Mouse (Mus musculus) CH12.LX (cell line): ENCODE data around the gene Zfp184. TPM values are rescaled to one million over a fixed set of nuclear protein-coding genes. Genes with fewer than 3 reads are reported as not detected.

Experiments
- DNase-seq: peaks from one replicate; pipeline ENCODE4 v3.0.0-alpha.2; 2013; ENCODE audit errors: extremely low read depth
- H3K27ac ChIP-seq: 2 replicates; pipeline ENCODE4 v1.5.1; 2012; ENCODE audit warnings: low read depth, mild to moderate bottlenecking, control low read depth, moderate library complexity; ENCODE audit not compliant: insufficient read depth
- H3K27me3 ChIP-seq: replicated peaks from 2 replicates; pipeline ENCODE3; 2012; ENCODE audit warnings: inconsistent platforms
- H3K36me3 ChIP-seq, 2 experiments: replicated peaks in 1 of 2; 2 replicates each; pipeline versions ENCODE3 to v1.6.1; 2012; ENCODE audit warnings: inconsistent platforms in 1 of 2, low read length in 1 of 2, mild to moderate bottlenecking in 1 of 2, mixed read lengths in 1 of 2, moderate library complexity in 1 of 2; ENCODE audit not compliant: control insufficient read depth in 1 of 2, insufficient read depth in 1 of 2
- H3K4me1 ChIP-seq, 2 experiments: 2 replicates each; pipeline ENCODE4 v1.6.1; 2012; ENCODE audit warnings: inconsistent platforms in 1 of 2, moderate library complexity in 1 of 2; ENCODE audit not compliant: insufficient read depth in 2 of 2, control insufficient read depth in 1 of 2
- H3K4me2 ChIP-seq: 2 replicates; pipeline ENCODE4 v1.6.1; 2012; ENCODE audit warnings: low read depth, mild to moderate bottlenecking, control low read depth; ENCODE audit not compliant: poor library complexity, insufficient read depth, severe bottlenecking
- H3K4me3 ChIP-seq, 3 experiments: fragments of 150-350 bp in 1 of 3; sonication (generic) in 1 of 3; replicated peaks in 1 of 3; 2 replicates each; pipeline versions ENCODE3 to v1.5.1; 2011 to 2012; ENCODE audit warnings: low read depth in 2 of 3, low read length in 2 of 3, mild to moderate bottlenecking in 2 of 3, moderate library complexity in 2 of 3, control low read depth in 1 of 3, improper control_type of control experiment in 1 of 3, inconsistent platforms in 1 of 3, mixed read lengths in 1 of 3; ENCODE audit not compliant: poor library complexity in 1 of 3
- H3K79me2 ChIP-seq: replicated peaks from 2 replicates; pipeline ENCODE4 v1.6.1; 2012; ENCODE audit warnings: mild to moderate bottlenecking, moderate library complexity; ENCODE audit not compliant: control insufficient read depth, poor library complexity, insufficient read depth, severe bottlenecking; ENCODE audit errors: extremely low read depth
- H3K9ac ChIP-seq: 2 replicates; pipeline ENCODE4 v1.6.1; 2012; ENCODE audit warnings: low read depth, mild to moderate bottlenecking, control low read depth, moderate library complexity; ENCODE audit not compliant: insufficient read depth
- H3K9me3 ChIP-seq: replicated peaks from 2 replicates; pipeline ENCODE3; 2012; ENCODE audit warnings: low read length, inconsistent platforms, mixed read lengths
- ELF1 ChIP-seq: IDR thresholded peaks from 2 replicates; pipeline ENCODE4 v1.6.1; 2014; ENCODE audit warnings: low read depth, mild to moderate bottlenecking, inconsistent platforms, low read length, improper control_type of control experiment
- ETS1 ChIP-seq: conservative IDR thresholded peaks from 2 replicates; pipeline ENCODE4 v1.6.1; 2012; ENCODE audit warnings: low read depth, mild to moderate bottlenecking, inconsistent platforms, low read length, improper control_type of control experiment, moderate library complexity
- JUND ChIP-seq: conservative IDR thresholded peaks from 2 replicates; pipeline ENCODE4 v1.6.1; 2011; ENCODE audit warnings: low read depth, low read length, improper control_type of control experiment
- KAT2A ChIP-seq: IDR thresholded peaks from 2 replicates; pipeline ENCODE4 v1.6.1; 2012; ENCODE audit warnings: low read length, improper control_type of control experiment, inconsistent platforms; ENCODE audit not compliant: insufficient replicate concordance
- MAFK ChIP-seq: IDR thresholded peaks from 2 replicates; pipeline ENCODE4 v1.6.1; 2011; ENCODE audit warnings: low read length, improper control_type of control experiment; ENCODE audit not compliant: insufficient replicate concordance
- NELFE ChIP-seq: IDR thresholded peaks from 2 replicates; pipeline ENCODE4 v1.6.1; 2011; ENCODE audit warnings: low read depth, low read length, improper control_type of control experiment
- NRF1 ChIP-seq: IDR thresholded peaks from 2 replicates; pipeline ENCODE4 v1.6.1; 2014; ENCODE audit warnings: low read depth, mild to moderate bottlenecking, inconsistent platforms, low read length, improper control_type of control experiment, moderate library complexity
- POLR2AphosphoS2 ChIP-seq: IDR thresholded peaks from 2 replicates; pipeline ENCODE4 v1.6.1; 2011; ENCODE audit warnings: low read depth, low read length, improper control_type of control experiment
- RCOR1 ChIP-seq: conservative IDR thresholded peaks from 2 replicates; pipeline ENCODE4 v1.6.1; 2012; ENCODE audit warnings: low read depth, mild to moderate bottlenecking, inconsistent platforms, low read length, improper control_type of control experiment
- TBP ChIP-seq: conservative IDR thresholded peaks from 2 replicates; pipeline ENCODE4 v1.6.1; 2011; ENCODE audit warnings: low read depth, low read length, improper control_type of control experiment
- USF1 ChIP-seq: IDR thresholded peaks from 2 replicates; pipeline ENCODE4 v1.6.1; 2014; ENCODE audit warnings: low read depth, mild to moderate bottlenecking, inconsistent platforms, low read length, improper control_type of control experiment
- dilution Hi-C: fragments of 300-500 bp; cut with MboI; formaldehyde crosslinking; loops from 2 replicates; pipeline ENCODE4 v1.14.3; 2020; ENCODE audit warnings: low sequenced_read_pairs; ENCODE audit not compliant: extremely low pct_unique_long_range_greater_than_20kb, extremely low pct_ligation_motif_present
- in situ Hi-C: fragments of 300-500 bp; cut with MboI; formaldehyde crosslinking; loops from 3 replicates; pipeline ENCODE4 v1.14.3; 2019; ENCODE audit warnings: low sequenced_read_pairs, low pct_ligation_motif_present, low pct_unique_long_range_greater_than_20kb, mixed read lengths
- polyA plus RNA-seq: library from polyadenylated mRNA; unstranded; fragments of >175 nt; gene quantifications from 2 replicates; pipeline ENCODE4 v1.2.1, GENCODE M21; 2012; ENCODE audit warnings: low read depth; ENCODE audit not compliant: insufficient read length
- total RNA-seq, 2 experiments: library from RNA; depleted of rRNA; stranded (reverse); fragments of 300-350 nt in 1 of 2; fragments of >200 nt in 1 of 2; gene quantifications; 2 replicates each; pipeline ENCODE4 v1.2.3; 2012 to 2014

Gene Zfp184
- total and polyA plus RNA-seq, 3 experiments = 0.79 to 3.1 (median 2.0) TPM

- dilution Hi-C loops (no loop called here), in situ Hi-C loops (loop anchor here (5.0 to 25.0 kb wide), 4 partner anchors 107 to 1587 kb away; partner anchors contain the start of genes Hist1h2ai, Hist1h2bl, Hist1h2bm and Hist1h3h)
- no peaks in the 10 kb centered on the region for H3K9me3 ChIP-seq
- DNase-seq = peak; percentile 89
- H3K27ac ChIP-seq = no peak overlapping the region
- peaks cover 0 to 18% of the 10 kb centered on the region in 2 experiments; a peak in 2 of 4 replicates for H3K4me1 ChIP-seq
- no peak overlapping the region for H3K9ac ChIP-seq
- peaks cover 7% of the 10 kb centered on the region for H3K27me3 ChIP-seq
- no peaks in the 10 kb centered on the region for H3K79me2 ChIP-seq
- H3K4me3 ChIP-seq = peak overlapping the region in 1 of 3 experiments; percentile 38
- H3K36me3 ChIP-seq = no peaks in the 10 kb centered on the region
- peak overlapping the region; percentile 21 for H3K4me2 ChIP-seq
- TF ChIP-seq ELF1 = peak; percentile 91
- TF ChIP-seq TBP = peak; percentile 99
- 0 out of 2 replicates have a peak, but pooled peaks have one; percentile 30 for TF ChIP-seq JUND
- no peak for TF ChIP-seq USF1
- peak; percentile 89 for TF ChIP-seq MAFK
Observed at GRCm38 (mm10) chr13:21924734-21925335, 20.1 kb upstream of the Zfp184 start.

GRCm38 (mm10) chr13:21930981-21931380 lies 13.9 kb upstream of the Zfp184 start:
- Histone ChIP-seq H3K27me3 (no peaks in the 10 kb centered on the region), H3K4me3 (no peak overlapping the region)
- DNase-seq = no peak
- TF ChIP-seq POLR2AphosphoS2 (no peak), RCOR1 (no peak), MAFK (peak; percentile 88), TBP (peak; percentile 99), NRF1 (0 out of 2 replicates have a peak, but pooled peaks have one; percentile 8), ETS1 (no peak), ELF1 (peak; percentile 92), KAT2A (no peak), NELFE (no peak)
- TF ChIP-seq, all 38 proteins: peak for 4
- Histone ChIP-seq H3K27ac (no peak overlapping the region), H3K4me2 (peak overlapping the region; percentile 31; the same call in 1 of the 2 replicates), H3K36me3 (no peaks in the 10 kb centered on the region), H3K79me2 (no peaks in the 10 kb centered on the region), H3K9ac (no peak overlapping the region), H3K4me1 (peaks cover 0 to 10% of the 10 kb centered on the region in 2 experiments; a peak in 2 of 4 replicates), H3K9me3 (no peaks in the 10 kb centered on the region)
- dilution Hi-C loops = no loop called here
- in situ Hi-C loops = loop anchor here (25.0 kb wide), 3 partner anchors 219 to 1581 kb away; partner anchors contain the start of genes Hist1h2ai, Hist1h2bl, Hist1h2bm and Hist1h3h
